Mouse (Mus musculus): ENCODE data around the gene Ehd4. TPM values are rescaled to one million over a fixed set of nuclear protein-coding genes. Genes with fewer than 3 reads are reported as not detected.
A peak's percentile ranks its signal among the peaks of the same experiment; 100 is the strongest.

Gene Ehd4
- total and polyA plus RNA-seq, 3 experiments, result 8.1 to 27.7 (median 9.8) TPM

DNA sequence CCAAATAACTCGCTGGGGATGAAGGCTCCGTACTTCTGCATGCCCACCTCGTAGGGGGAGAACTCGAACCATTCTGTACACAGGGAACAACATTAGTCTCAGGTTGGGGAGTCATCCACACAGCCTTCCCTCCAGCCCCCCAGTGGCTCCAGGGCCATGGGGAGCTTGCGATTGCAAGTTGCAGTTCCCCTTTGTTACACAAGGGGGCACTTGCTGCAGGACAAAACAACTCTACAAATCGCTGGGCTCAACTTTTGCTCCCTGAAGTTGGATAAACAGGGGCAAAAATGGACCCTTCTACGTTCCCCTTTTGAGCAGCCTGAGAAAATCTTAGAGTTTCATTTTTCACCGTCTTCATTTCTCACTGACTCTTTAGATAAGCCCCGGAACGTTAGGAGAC lies 19.3 kb upstream of the Ehd4 start:
- H3K4me1 ChIP-seq (ENCODE audit: control insufficient read depth in 1 of 2, insufficient read depth in 2 of 2), result no peaks in the 10 kb centered on the region
- H3K27ac ChIP-seq (ENCODE audit: insufficient read depth, low read depth), result no peak overlapping the region
- no peak overlapping the region for H3K9ac ChIP-seq (ENCODE audit: insufficient read depth, low read depth)
- no peaks in the 10 kb centered on the region for H3K9me3 ChIP-seq (replicated peaks; ENCODE audit: low read length)
- DNase-seq (ENCODE audit: extremely low read depth), result peak; percentile 49
- peaks cover 8% of the 10 kb centered on the region for H3K27me3 ChIP-seq (replicated peaks)
- peak overlapping the region; percentile 7; the same call in 1 of the 2 replicates for H3K4me2 ChIP-seq (ENCODE audit: insufficient read depth, low read depth, poor library complexity, severe bottlenecking)
- no peaks in the 10 kb centered on the region for H3K36me3 ChIP-seq (replicated peaks in 1 of 2; ENCODE audit: control insufficient read depth in 1 of 2, insufficient read depth in 1 of 2, low read length in 1 of 2)
- in situ Hi-C loops (cut with MboI; ENCODE audit: low pct_ligation_motif_present, low pct_unique_long_range_greater_than_20kb, low sequenced_read_pairs) (loop anchor here (5.0 kb wide), 1 partner anchor 86 kb away; no protein-coding TSS in a partner anchor), dilution Hi-C loops (cut with MboI; ENCODE audit: extremely low pct_ligation_motif_present, extremely low pct_unique_long_range_greater_than_20kb, low sequenced_read_pairs) (no loop called here)
- TF ChIP-seq CTCF (conservative IDR thresholded peaks at IDR 0.05 in 1 of 2, IDR thresholded peaks at IDR 0.05 in 1 of 2; ENCODE audit: low read depth in 2 of 2, low read length in 2 of 2), result peak; percentile 80 to 85
- TF ChIP-seq SMC3 (IDR thresholded peaks at IDR 0.05; ENCODE audit: low read depth, low read length), result peak; percentile 73
- peak; percentile 56 for TF ChIP-seq RAD21 (IDR thresholded peaks at IDR 0.05; ENCODE audit: low read depth, low read length)
- TF ChIP-seq JUND (conservative IDR thresholded peaks at IDR 0.05; ENCODE audit: low read depth, low read length), result no peak
- TF ChIP-seq MXI1 (IDR thresholded peaks at IDR 0.05; ENCODE audit: low read depth, low read length), result no peak
- no peaks in the 10 kb centered on the region for H3K79me2 ChIP-seq (replicated peaks; ENCODE audit: control insufficient read depth, extremely low read depth, insufficient read depth, poor library complexity, severe bottlenecking)
- H3K4me3 ChIP-seq (replicated peaks in 1 of 3; ENCODE audit: low read depth in 2 of 3, low read length in 2 of 3, poor library complexity in 1 of 3), result no peak overlapping the region

- in situ Hi-C loops (cut with MboI; ENCODE audit: low pct_ligation_motif_present, low pct_unique_long_range_greater_than_20kb, low sequenced_read_pairs), result loop anchor here (5.0 kb wide), 1 partner anchor 84 kb away; no protein-coding TSS in a partner anchor
- dilution Hi-C loops (cut with MboI; ENCODE audit: extremely low pct_ligation_motif_present, extremely low pct_unique_long_range_greater_than_20kb, low sequenced_read_pairs), result no loop called here
Measured at GRCm38 (mm10) chr2:120171362-120171761, 17.0 kb upstream of the Ehd4 start.

GRCm38 (mm10) chr2:120170726-120171125 lies 16.3 kb upstream of the Ehd4 start:
- DNase-seq (ENCODE audit: extremely low read depth), result peak; percentile 55
- in situ Hi-C loops (cut with MboI; ENCODE audit: low pct_ligation_motif_present, low pct_unique_long_range_greater_than_20kb, low sequenced_read_pairs), result loop anchor here (5.0 kb wide), 1 partner anchor 83 kb away; no protein-coding TSS in a partner anchor
- no peak overlapping the region for H3K9ac ChIP-seq (ENCODE audit: insufficient read depth, low read depth)
- H3K79me2 ChIP-seq (replicated peaks; ENCODE audit: control insufficient read depth, extremely low read depth, insufficient read depth, poor library complexity, severe bottlenecking), result no peaks in the 10 kb centered on the region
- dilution Hi-C loops (cut with MboI; ENCODE audit: extremely low pct_ligation_motif_present, extremely low pct_unique_long_range_greater_than_20kb, low sequenced_read_pairs), result no loop called here
- H3K27me3 ChIP-seq (replicated peaks), result peaks cover 8% of the 10 kb centered on the region
- no peaks in the 10 kb centered on the region for H3K36me3 ChIP-seq (replicated peaks in 1 of 2; ENCODE audit: control insufficient read depth in 1 of 2, insufficient read depth in 1 of 2, low read length in 1 of 2)
- TF ChIP-seq TCF12 (IDR thresholded peaks at IDR 0.05; ENCODE audit: low read depth, low read length) (no peak), GABPA (IDR thresholded peaks at IDR 0.05; ENCODE audit: insufficient replicate concordance, low read depth, low read length) (no peak), MYC (IDR thresholded peaks at IDR 0.05; ENCODE audit: low read depth, low read length) (no peak), POLR2AphosphoS2 (IDR thresholded peaks at IDR 0.05; ENCODE audit: low read depth, low read length) (no peak), SMC3 (IDR thresholded peaks at IDR 0.05; ENCODE audit: low read depth, low read length) (peak; percentile 67), CTCF (conservative IDR thresholded peaks at IDR 0.05 in 1 of 2, IDR thresholded peaks at IDR 0.05 in 1 of 2; ENCODE audit: low read depth in 2 of 2, low read length in 2 of 2) (peak; percentile 45 to 76), MAX (IDR thresholded peaks at IDR 0.05; ENCODE audit: low read length) (no peak), RAD21 (IDR thresholded peaks at IDR 0.05; ENCODE audit: low read depth, low read length) (peak; percentile 68), POLR2A (IDR thresholded peaks at IDR 0.05; ENCODE audit: low read depth, low read length) (no peak), MEF2A (IDR thresholded peaks at IDR 0.05; ENCODE audit: borderline replicate concordance, low read depth, low read length) (no peak)
- H3K4me2 ChIP-seq (ENCODE audit: insufficient read depth, low read depth, poor library complexity, severe bottlenecking), result no peak overlapping the region
- H3K9me3 ChIP-seq (replicated peaks; ENCODE audit: low read length), result no peaks in the 10 kb centered on the region
- H3K27ac ChIP-seq (ENCODE audit: insufficient read depth, low read depth), result no peak overlapping the region
- H3K4me1 ChIP-seq (ENCODE audit: control insufficient read depth in 1 of 2, insufficient read depth in 2 of 2), result no peaks in the 10 kb centered on the region
- no peak overlapping the region for H3K4me3 ChIP-seq (replicated peaks in 1 of 3; ENCODE audit: low read depth in 2 of 3, low read length in 2 of 3, poor library complexity in 1 of 3)

More at GRCm38 (mm10) chr2:120171362-120171761, 17.0 kb upstream of the Ehd4 start:
- Histone ChIP-seq H3K4me2 (ENCODE audit: insufficient read depth, low read depth, poor library complexity, severe bottlenecking) (no peak overlapping the region), H3K9ac (ENCODE audit: insufficient read depth, low read depth) (no peak overlapping the region), H3K27me3 (replicated peaks) (peaks cover 8% of the 10 kb centered on the region), H3K36me3 (replicated peaks in 1 of 2; ENCODE audit: control insufficient read depth in 1 of 2, insufficient read depth in 1 of 2, low read length in 1 of 2) (no peaks in the 10 kb centered on the region), H3K79me2 (replicated peaks; ENCODE audit: control insufficient read depth, extremely low read depth, insufficient read depth, poor library complexity, severe bottlenecking) (no peaks in the 10 kb centered on the region), H3K27ac (ENCODE audit: insufficient read depth, low read depth) (no peak overlapping the region), H3K4me3 (replicated peaks in 1 of 3; ENCODE audit: low read depth in 2 of 3, low read length in 2 of 3, poor library complexity in 1 of 3) (no peak overlapping the region), H3K9me3 (replicated peaks; ENCODE audit: low read length) (no peaks in the 10 kb centered on the region), H3K4me1 (ENCODE audit: control insufficient read depth in 1 of 2, insufficient read depth in 2 of 2) (no peaks in the 10 kb centered on the region)
- DNase-seq (ENCODE audit: extremely low read depth), result no peak
- TF ChIP-seq PAX5 (IDR thresholded peaks at IDR 0.05; ENCODE audit: low read length), result no peak
- no peak for TF ChIP-seq MEF2A (IDR thresholded peaks at IDR 0.05; ENCODE audit: borderline replicate concordance, low read depth, low read length)
- no peak for TF ChIP-seq UBTF (IDR thresholded peaks at IDR 0.05; ENCODE audit: low read depth, low read length)
- no peak for TF ChIP-seq ELF1 (IDR thresholded peaks at IDR 0.05; ENCODE audit: low read depth, low read length)
- no peak for TF ChIP-seq NRF1 (IDR thresholded peaks at IDR 0.05; ENCODE audit: low read depth, low read length)
- no peak for TF ChIP-seq ZC3H11A (IDR thresholded peaks at IDR 0.05; ENCODE audit: low read depth, low read length)
- TF ChIP-seq MYC (IDR thresholded peaks at IDR 0.05; ENCODE audit: low read depth, low read length), result no peak
- no peak for TF ChIP-seq POLR2AphosphoS2 (IDR thresholded peaks at IDR 0.05; ENCODE audit: low read depth, low read length)
- no peak for TF ChIP-seq SMC3 (IDR thresholded peaks at IDR 0.05; ENCODE audit: low read depth, low read length)
- TF ChIP-seq NELFE (IDR thresholded peaks at IDR 0.05; ENCODE audit: low read depth, low read length), result no peak

All from CH12.LX (cell line).